Mouse (Mus musculus): ENCODE measurements around the gene Dnajb14.

DNA sequence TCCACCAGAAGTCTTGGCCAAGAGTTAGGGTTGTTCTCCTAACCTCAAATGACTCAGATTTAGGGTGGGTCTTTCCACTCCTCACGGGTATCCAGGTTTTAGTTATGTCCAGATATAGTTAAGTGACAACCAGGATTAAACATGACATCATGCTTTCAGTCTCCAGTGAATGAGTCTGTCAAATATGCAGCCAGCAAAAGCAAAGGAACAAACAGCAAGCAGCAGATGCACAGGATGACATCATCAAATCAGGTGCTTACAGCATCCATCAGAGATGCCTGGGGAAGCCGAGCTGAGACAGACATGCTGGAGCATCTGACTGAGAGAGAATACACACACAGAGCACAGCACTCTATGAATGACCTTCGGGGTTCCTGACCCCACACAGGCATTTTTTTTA, 12.1 kb upstream of the Dnajb14 start:
- TF ChIP-seq CTCF (IDR thresholded peaks at IDR 0.05; ENCODE audit: extremely low read depth, insufficient read depth, insufficient read length, insufficient replicate concordance): no peak
- no peak for TF ChIP-seq POLR2A (IDR thresholded peaks at IDR 0.05; ENCODE audit: low read depth, low read length)
